Mouse (Mus musculus) c-Kit-positive CD71-negative TER-119-negative erythroid progenitor cells, embryonic 14.5 days (primary cell): ENCODE data around the gene Fyb2.
"Not testable (repeated sequence)": the region's sequence is repeated elsewhere in the genome, so short reads cannot be mapped to it uniquely, and the experiment has no call there.

Experiments
- DNase-seq: peaks from one replicate; pipeline ENCODE4 v3.0.0-alpha.2; 2013; ENCODE audit warnings: low read depth

Fyb2 gene

DNA sequence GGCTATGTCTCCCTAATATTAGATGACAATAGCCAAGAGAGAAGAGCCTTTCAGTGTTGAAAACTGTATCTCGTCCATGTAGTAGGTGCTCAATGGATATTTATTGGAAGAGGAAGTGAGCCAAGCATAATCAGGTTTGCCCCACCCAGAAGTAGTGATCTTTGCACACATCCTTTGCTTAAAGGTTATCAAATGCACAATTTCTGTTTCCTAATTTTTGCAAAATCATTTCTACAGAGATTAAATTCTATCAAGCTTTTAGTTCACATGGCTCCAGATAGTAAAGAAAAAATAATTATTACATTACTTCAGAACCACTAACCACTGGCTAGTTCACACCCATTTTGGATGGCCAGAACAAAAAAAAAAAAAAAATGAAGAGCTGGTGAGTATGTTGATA, 28.6 kb downstream of the Fyb2 start:
- no peak for DNase-seq

DNA sequence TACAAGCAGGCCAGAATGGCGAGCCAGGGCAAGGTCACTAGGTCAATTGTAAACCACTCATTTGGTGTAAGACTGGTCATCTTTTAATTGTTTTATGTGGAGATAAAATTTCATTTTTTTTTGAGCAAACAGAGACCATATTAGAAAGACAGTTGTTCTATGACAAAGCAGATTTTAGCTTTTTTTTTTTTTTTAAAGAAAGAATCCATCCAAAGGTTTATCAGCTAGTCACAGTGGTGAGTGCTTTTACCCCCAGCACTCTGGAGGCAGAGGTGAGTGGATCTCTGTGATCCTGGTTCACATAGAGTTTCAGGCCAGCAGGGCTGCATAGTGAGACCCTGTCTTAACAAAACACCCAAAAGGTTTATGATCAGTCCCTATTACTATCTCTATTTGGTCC, 31.2 kb downstream of the Fyb2 start:
- DNase-seq: no peak

DNA sequence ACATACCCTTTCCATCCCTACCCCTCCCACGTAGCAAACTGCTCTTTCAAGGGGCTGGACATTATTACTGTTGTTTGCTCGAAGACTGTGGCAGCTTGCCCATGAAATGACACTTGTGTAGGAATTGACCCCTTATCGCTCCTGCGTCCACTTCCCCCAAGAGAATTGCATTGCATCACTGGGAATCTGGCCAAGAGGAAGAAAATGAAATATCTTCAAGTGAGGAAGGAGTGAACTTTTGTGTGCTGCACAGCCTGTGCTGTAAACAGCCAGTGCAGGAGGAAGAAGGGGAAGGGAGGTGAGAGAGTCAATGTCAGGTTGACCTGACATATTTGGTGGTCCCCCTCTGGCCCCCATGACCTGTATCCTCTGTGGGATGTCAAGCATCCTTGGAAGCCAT, 35.6 kb downstream of the Fyb2 start:
- DNase-seq: no peak

DNA sequence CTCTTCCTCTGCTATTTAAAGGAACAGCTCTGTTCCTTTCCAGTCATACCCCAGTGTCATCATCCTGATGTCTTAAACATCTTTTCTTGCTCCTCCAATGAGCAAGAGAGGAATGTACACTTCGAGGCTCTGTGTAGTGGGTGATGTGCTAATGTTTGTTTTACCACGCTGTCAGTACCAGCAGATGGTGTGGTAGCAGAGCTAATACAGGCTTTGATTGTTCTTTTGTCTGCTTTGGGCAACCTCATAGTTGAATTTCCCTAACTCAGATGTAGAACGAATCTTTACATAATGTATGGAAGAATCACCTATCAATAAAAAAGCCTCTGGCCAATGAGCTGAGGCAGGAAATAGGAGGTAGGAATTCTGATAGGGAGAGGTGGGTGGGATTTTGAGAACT, 36.0 kb downstream of the Fyb2 start:
- DNase-seq: no peak

DNA sequence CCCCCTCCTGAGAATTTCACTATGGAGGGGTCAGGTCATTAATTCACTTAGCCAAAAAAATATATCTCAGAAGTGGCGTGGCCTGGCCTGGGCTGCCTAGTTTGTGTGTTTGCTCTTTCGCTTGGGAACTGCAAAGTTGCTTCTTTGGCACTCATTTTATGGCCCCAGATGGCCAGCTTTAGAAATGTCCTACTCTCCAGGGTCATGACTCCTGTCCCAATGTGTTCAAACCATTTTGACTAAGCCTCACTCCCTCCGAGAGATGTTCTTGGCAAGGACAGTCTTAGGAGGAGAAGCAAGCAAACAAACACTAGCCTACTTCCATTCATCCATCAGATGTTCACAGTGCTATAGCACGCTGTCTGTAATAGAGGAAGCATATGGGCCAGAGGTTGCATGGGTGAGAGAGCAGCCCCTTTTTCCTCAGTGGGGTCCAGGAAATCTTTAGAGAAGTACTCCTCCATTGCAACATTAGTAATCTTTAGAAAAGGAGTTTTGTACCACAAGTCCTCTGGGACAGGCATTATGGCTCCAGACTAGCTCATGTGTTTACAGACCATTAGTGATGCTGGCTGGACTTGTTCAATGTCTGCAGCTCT, 38.1 kb downstream of the Fyb2 start:
- DNase-seq: no peak

DNA sequence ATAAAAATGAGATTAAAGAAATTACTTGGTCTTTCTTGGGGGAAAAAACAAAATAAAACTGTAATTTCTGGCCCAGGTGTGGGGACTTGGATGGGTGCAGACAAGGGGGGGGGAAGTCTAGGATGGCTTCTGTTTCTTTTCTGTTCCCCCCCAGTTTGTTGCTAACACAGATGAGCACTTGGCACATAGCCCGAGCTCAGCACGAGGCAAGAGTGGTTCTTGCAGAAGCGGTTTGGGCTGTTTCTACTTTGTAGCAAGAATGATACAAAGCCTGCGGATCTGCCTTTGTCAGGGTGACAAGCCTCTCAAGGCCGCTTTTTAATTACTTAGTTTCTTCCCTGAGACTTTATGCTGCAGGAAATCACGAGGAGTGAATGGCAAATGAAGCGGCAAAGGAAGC, 43.4 kb downstream of the Fyb2 start:
- no peak for DNase-seq

DNA sequence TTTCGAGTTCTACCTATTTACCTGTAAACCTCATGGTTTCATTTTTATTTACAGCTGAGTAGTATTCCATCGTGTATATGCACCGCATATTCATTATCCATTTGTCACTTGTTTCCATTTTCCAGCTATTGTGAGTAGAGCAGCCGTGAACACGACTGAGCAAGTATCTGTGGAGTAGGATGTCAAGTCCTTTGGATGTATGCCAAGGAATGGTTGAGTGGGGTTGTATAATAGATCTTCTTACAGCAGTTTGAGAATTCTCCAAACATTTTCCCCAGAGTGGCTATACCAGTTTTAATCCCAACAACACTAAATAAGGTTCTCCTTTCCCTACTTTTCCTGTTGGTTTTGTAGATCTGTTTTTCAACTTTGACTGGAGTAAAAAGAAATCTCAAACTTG, 48.2 kb downstream of the Fyb2 start:
- DNase-seq: no peak

DNA sequence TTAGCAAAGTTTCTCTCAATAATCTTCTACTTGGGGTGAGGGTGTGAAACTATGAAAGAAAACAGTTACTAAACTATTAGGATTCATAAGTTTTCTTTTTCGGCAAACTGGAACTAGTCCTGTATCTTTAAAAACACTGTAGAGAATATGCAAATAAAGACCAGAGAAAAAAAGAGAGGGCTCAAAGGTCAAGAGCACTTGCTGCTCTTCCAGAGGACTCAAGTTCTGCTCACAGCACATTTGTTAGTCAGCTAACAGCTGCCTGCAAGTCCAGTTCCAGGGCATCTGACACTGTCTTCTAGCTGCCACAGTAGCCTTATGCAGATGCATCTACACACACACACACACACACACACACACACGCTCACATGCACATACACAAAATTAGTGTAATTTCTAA, 59.4 kb downstream of the Fyb2 start:
- DNase-seq: no peak

DNA sequence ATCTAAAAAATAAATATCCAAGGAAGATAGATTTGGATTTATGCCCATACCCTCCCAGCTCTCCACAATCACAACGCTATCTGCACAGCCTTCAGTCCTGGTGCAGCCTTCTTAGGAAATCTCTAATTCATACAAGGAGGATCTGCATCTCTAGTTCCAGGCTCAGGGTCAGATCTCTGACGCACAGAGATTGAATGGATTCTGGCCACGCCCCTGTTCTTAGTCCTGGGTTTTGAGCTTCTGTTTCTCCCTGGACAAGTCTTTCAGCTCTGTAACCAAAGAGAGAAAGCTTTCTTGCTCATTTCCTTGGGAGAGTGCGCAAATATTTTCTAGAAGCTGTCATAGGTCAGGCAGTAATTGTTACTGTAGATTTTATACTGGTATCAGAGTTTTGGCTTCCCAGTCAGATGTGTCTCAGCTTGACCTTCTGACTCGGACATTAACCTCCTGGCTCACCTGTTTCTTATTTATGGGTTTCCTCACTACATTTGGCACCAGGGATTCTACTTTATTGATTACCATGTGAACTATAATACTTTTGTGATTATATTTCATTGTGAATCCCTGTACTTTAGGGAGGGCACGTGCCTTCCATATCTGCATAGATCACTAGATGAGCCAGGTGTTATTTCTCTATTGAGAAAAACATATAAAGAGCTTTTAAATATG, 62.0 kb downstream of the Fyb2 start:
- DNase-seq: no peak

DNA sequence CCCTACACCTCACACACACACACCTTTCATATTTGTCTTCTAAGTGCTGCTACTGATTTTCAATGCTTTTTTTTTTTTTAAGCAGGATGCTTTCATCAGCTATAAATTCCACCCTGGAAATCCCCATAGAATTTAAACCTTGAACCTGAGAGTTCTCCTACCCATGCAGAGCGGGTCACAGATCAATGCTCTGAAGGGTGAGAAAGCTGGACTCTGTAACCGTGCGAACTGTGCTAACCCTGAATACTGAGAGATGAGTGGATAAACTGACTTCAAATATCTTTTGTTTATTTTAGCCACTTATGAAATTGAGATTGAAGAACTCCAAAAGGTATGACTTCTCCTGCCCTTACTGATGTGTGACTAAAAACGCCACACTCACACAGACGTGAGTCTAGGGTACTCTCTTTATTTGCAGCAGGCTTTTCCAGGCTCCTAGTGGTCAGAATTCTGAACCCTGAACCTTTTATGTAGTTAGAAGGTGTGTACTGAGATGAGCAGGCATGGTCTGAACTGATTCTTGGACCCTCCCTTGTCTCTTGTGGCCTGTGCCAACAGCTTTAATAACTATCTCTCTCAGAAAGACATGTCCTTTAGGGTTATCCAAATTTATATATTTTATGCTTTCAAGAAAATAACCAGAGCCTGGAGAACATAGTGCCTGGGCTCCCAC, 72.8 kb downstream of the Fyb2 start:
- DNase-seq: no peak

DNA sequence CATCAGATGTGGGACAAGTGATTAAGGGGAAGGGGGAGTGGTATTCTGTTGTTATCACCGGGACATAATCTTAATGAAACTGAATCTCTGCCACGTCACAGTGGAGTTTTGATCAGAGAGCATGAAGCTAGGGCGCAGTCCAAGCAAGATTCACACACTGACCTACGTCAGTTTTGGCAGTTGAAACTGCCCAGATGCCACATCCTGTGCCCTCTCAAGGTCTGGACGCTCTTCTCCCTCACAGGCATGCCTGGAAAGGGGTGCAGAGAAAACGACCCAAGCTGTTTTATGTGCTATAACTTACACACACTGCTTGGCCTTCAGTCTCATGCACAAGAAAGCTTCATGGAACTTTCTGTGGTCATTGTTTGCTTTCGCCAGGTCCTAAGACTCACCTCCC, 74.4 kb downstream of the Fyb2 start:
- no peak for DNase-seq

DNA sequence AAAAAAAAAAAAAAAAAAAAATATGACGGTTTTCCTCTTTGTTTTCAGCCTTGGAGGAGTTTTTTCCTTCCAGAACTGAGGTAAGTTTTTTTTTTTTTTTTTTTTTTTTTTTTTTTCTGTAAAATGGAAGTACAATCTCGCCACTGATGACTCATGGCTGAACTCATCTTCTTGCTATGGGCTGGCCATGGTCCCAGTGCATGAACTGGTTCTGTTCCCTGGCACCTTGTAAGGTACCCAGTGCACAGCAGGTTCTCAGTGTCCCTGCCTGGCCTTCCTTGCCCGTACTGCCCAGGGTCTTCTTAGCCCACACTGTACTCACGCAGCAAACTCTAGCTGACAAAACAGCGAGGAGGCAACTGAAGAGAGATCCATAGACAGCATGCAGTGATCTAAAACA, 74.8 kb downstream of the Fyb2 start:
- DNase-seq: no peak

DNA sequence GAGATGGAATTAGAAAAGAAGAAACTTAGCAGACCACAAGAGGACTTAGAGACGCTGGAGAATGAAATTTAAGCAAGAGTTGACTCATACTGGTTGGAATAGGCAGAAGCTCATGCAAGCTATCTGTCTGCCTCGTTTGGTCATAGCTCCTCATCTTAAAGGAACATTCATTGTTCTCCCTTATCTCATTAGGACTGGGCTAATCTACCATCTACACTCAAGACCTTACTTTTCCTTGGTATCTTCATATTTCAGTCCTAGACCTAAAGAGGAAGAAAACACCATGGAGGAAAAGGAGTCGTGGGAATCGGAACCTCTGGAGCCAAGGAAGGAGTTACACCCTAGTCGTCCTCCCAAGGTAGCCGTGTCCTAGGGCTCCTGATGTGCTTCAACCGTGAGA, 75.5 kb downstream of the Fyb2 start:
- no peak for DNase-seq

DNA sequence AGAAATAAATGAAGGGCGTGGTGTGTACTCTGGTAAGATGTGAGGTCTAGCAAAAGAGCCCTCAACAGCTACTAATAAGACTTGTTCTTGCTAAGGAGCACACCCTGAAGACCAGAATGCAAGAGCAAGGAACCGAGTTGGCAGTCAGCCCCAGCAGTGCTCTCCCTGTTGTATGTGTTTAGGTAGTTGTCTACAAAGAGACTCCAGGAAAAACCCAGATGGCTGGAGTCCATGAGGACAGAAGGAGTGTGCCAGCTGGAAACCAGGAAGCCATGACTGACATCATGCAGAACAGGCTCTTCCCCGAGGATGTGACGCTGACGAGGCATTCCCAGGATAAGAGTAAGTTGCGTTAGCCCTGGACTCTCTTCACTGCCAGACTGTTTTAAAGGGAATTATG, 76.8 kb downstream of the Fyb2 start:
- DNase-seq: no peak

DNA sequence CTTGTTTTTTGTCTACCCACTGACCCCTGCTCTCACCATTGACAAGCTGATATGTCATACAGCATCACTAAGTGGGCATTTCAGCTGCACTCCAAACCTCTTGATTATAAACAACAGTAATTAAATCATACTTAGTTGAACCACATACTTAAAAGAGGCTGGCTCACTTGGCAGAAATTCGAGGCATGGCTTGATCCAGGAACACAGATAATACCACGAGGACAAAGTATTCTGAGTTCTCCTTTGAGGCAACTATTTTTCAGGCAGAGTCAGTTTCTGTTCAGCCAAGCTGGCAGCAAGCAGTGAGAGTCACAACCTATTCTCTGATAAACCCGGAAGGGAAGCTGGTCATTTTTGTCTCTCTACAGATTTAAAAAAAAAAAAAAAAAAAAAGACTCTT, 77.4 kb downstream of the Fyb2 start:
- no peak for DNase-seq

DNA sequence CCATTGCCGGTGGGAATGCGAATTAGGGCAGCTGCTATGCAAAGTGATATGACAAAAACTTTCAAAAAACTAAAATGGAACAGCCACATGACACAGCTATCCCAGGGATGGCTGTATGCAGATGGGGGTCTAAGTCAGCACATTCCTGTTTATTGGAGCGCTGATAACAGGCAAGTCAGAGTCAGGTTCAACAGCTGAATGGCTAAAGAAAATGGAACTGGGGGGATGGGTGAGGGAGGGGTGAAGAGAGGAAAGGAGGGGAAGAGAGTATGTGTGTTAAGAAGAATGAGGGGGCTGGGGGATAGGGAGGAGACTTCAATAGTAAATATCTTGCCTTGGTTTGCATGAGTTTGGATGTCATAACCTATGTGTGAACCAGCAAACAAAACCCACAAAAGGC, 79.0 kb downstream of the Fyb2 start:
- DNase-seq: no peak

DNA sequence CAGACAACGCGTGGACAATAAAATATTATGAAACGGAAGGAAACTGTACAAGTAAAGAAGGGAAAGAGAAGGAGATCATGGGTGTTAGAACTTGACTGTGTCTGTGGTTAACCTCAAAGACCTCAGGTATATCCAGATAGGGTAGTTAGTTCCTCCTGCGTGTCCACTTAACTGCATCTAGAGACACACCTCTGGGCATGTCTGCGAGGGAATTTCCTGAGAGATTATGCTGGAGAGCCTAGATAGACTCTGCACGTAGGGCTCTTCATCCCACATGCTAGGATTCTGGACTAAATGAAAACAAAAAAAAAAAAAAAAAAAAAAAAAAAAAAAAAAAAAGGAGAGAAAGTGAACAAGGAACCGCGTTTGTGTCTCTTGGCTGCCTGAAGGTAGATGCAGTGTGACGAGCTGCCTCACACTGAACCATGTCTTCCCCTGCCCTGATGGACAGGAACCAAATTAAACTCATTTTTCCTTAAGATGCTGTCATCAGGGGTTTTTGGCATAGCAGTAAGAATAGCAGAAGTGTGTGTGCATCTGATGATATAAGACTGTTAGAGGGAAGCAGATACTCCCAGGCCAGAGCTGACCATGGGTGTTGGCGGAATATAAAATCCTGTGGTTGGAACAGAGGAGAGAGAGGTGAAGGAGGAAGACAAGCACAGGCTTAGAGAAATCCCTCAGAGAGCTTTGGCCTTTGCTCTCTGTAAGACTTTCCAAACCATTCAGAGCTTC, 80.1 kb downstream of the Fyb2 start:
- DNase-seq: no peak

DNA sequence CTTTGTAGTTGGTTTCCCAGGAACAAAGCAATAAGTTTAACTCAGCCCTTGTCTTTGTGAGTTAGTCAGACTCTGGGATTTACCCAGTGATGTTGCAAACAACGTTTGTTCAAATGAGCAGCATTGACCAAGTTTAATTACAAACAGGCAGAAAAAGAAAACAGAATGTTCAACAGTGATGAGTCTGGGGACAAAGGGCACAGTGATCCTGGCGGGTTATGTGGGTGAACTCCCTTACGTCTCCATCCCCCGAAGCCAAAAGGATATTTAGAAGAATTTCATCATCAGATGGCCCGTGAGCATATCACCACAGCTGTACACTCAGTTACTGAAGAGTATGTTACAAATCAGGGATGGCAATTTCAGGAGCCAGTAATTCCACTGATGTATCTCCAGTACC, 86.4 kb downstream of the Fyb2 start:
- no peak for DNase-seq

DNA sequence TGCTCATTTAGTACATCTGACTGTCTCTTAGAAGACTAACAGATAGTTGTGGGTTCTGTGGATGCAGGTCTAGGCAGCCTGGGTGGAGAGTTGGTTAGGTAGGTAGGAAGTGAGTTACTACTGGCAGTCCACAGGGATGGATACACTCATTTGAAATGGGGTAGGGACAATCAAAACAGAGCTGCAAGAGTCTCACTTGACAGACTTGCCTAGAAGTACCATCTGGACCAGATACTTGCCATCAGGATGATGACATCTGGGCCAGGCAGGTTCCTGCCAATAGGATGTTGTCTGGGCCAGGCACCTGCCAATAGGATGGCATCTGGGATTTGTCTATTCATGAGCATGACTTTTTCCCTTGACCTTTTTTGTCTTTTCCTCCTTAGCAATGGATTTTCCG, 88.5 kb downstream of the Fyb2 start:
- no peak for DNase-seq

DNA sequence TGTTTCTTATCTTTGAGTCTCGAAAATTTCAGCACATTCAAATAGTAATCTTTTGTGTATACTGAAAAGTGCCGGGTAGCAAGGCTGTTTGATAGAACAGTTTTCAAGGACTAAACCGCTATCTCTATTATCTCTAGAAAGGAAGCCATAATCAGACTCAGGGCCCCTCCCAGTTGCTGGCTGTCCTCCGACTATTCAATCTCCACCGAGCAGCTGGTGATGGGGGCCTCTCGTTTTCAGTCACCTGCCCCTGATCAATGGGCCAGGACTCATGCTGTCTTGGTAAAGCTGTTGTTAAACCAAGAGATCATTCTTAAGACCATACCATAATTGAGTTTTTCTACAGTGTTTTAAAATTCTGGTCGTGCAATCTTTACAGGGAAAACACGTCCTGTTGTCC, 90.9 kb downstream of the Fyb2 start:
- no peak for DNase-seq

DNA sequence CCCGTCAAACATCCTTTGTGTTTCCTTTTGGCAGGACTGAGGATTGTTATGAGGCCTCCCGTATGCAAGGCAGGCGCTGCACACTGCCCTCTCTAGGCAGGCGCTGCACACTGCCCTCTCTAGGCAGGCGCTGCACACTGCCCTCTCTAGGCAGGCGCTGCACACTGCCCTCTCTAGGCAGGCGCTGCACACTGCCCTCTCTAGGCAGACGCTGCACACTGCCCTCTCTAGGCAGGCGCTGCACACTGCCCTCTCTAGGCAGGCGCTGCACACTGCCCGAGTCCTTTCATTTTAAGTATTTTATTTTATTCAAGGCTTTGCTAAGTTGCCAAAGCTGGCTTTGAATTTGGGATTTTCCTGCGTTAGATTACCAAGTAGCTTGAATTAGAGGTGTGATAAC, 91.4 kb downstream of the Fyb2 start:
- DNase-seq: not testable (repeated sequence)

DNA sequence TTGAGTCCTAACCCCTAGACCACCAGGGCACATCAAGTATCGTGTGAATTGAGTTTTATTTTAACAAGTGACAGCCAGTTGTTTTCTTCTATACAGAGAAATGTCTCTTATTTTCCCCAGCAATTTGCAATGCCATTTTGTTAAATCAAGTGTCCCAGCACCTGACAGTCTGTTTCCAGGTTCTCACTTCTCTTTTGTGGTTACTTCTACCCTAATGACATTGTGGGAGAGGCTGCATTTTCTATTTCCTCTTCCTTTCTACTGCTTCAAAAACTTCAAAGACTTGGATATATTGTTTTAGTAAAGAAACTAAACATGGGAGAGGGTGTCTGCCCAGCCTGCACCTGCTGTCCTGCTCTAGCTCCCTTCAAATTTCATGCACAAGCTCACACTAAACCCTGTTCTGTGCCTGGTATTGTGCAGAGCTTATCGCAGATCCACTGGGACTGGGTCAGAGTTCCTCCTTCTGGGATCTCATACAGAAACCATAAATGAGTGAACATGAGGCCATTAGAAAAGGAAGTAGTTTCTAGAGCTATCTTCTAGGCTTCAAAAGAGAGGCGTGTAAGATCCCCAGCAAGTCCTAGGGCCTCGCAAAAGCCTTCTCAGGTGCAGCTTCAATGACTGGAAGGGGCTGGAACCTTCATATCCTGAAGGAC, 94.2 kb downstream of the Fyb2 start:
- DNase-seq: no peak

DNA sequence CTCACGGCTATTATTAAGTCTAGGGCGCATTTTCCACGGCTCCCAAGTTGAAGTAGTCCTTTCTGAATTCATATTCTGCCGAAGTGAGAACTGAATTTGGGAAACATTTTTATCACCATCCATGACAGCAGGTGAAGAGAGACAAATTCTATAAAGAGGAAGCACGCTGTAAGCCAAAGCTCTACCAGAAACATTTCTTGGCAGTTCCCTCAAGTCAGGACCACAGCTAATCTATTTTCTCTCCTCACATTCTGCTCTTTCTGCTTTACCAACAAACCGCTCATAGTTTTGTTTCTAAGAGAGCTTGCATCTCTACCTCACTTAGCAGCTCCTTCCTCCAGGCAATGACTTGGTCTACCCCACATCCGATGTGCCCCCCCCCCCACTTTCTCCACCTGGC, 100.5 kb downstream of the Fyb2 start:
- no peak for DNase-seq
